Mouse (Mus musculus) Patski (cell line): ENCODE measurements around the gene Gdf1. TPM values are rescaled to one million over a fixed set of nuclear protein-coding genes. Genes with fewer than 3 reads are reported as not detected.

Experiments used
- ATAC-seq: fragments of 100-300 bp; one replicate; pipeline ENCODE4 v1.8.0; 2021
- CTCF ChIA-PET: fragments of 350-600 bp; sonication (Branson Sonifier 250); formaldehyde crosslinking; loops from one replicate; lab custom pipeline; 2022; ENCODE audit warnings: inconsistent platforms; lab: Charles Lee
- POLR2A ChIA-PET: fragments of 350-600 bp; sonication (Branson Sonifier 250); formaldehyde crosslinking; loops from one replicate; lab custom pipeline; 2022; ENCODE audit warnings: antibody characterized with exemption, inconsistent platforms; lab: Charles Lee
- DNase-seq: peaks from one replicate; pipeline ENCODE4 v3.0.0-alpha.2; 2011; ENCODE audit warnings: low read depth, low spot score
- H3K27me3 ChIP-seq: fragments of 371-371 bp; one replicate; pipeline ENCODE4 v1.5.1; 2021
- CTCF ChIP-seq: fragments of 100-300 bp; IDR thresholded peaks from one replicate; pipeline ENCODE4 v1.5.1; 2021
- in situ Hi-C: fragments of 300-500 bp; cut with MboI; formaldehyde crosslinking; loops from 3 replicates; pipeline ENCODE4 v1.11.1; 2018; ENCODE audit warnings: low pct_unique_long_range_greater_than_20kb, mixed read lengths
- polyA plus RNA-seq: library from polyadenylated mRNA; unstranded; gene quantifications from one replicate; pipeline ENCODE4 v1.2.3, GENCODE M21; 2021

The Gdf1 gene
- polyA plus RNA-seq = 1.1 TPM

DNA sequence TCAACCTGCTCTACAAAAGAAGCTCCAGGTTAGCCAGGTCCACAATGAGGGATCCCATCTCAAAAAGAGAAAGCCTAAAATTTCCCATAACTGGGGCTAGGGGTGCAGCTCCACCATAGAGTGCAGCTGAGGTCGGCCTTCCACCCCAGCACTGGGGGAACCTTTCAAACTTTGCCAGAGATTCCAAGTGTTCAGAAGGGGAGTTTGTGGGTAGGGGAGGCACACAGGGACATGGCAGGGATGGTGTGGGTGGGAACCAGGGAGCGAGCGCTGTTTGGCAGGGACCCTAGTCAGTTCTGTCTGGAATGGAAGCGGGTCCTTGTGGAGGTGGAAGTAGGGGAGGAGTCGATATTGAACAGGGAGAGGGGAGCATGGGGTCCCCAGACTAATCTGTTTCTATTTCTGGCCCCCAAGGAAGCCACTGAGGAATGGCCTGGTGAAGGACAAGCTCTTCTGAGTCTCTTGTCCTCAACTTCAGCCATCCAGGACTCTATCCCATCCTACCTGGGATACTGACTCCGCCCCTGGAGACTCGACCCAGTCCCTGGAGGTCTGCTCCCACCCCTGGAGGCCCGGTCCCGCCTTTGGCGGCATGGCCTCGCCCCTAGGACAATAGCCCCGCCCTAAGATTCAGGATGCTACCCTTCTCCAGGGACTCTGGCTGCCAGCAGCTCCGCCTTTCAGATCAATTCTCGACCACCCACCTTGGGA, at the start of gene Gdf1:
Gdf1 (plus strand) TSS at position 694 of the 711 bp plus-strand sequence.
- no peaks in the 10 kb centered on the region for H3K27me3 ChIP-seq
- no peak for ATAC-seq
- no peak for TF ChIP-seq CTCF
- DNase-seq = no peak
- in situ Hi-C loops = no loop called here
- ChIA-PET CTCF (no interaction called here), POLR2A (interaction anchor here (0.9 kb wide), 1 partner anchor 9 kb away, joined by 5 read pairs; no protein-coding TSS in a partner anchor)

DNA sequence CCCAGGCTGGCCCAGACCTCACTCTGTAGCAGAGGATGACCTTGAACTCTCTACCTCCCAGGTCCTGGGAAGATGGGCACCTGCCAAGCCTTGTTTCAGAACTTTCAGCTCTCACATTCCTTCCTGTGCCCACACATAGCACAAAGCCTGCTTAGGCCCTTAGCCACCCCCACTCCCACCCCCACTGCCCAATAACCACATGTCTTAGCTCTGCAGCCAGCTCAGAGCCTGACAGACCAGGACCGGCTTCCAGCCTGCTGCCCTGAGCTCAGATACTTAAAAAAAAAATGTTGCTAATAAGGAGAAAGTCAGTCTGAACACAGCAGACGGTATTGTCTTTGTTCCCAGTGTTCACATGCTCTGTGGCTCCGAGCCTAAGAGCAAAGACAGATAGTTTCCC, 48.6 kb upstream of the Gdf1 start:
- TF ChIP-seq CTCF = no peak
- ChIA-PET POLR2A (interaction anchor here (1.3 kb wide), 1 partner anchor 12 kb away, joined by 4 read pairs; no protein-coding TSS in a partner anchor), CTCF (interaction anchor here (0.8 to 1.3 kb wide), 3 partner anchors 9 to 40 kb away, joined by 3 to 6 read pairs (median 3); no protein-coding TSS in a partner anchor)
- DNase-seq (no peak), ATAC-seq (no peak)
- H3K27me3 ChIP-seq = no peaks in the 10 kb centered on the region
- in situ Hi-C loops = no loop called here

DNA sequence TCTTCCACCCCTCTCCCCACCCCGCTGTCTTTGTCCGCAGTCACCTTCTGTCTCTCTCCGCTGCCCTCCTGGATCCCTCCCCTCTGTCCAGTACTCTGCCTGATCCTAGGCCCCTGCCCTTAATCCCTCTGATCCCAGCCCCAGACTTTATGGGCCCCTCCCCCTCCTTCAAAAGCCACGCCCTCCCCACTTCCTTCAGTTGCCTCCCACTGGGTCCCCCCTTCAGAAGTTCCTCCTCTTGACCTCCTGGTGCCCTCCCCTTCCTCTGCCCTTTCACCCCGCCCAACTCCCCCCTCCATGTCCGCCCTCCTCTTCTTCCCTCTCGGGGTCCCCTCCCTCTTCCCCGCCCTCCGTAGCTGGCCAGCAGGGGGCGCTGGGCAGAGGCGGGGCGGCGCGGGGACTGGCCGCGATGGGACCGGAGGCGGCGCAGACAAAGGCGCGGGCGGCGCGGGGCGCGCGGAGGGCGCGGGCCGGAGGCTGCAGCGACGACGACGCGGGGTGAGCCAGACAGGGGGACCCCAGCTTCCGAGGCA, 46.9 kb upstream of the Gdf1 start, which contains the start of gene Homer3:
Homer3 (plus strand) TSS at position 225 of the 533 bp plus-strand sequence.
- DNase-seq (peak; percentile 31), ATAC-seq (peak; percentile 81)
- CTCF ChIA-PET = interaction anchor here (1.1 to 2.9 kb wide), 3 partner anchors 10 to 43 kb away, joined by 3 to 11 read pairs (median 6); no protein-coding TSS in a partner anchor
- no peaks in the 10 kb centered on the region for H3K27me3 ChIP-seq
- in situ Hi-C loops = no loop called here
- TF ChIP-seq CTCF = no peak
- POLR2A ChIA-PET = interaction anchor here (0.6 to 1.3 kb wide), 2 partner anchors 45 to 48 kb away, joined by 3 read pairs; partner anchors contain the start of gene Armc6

DNA sequence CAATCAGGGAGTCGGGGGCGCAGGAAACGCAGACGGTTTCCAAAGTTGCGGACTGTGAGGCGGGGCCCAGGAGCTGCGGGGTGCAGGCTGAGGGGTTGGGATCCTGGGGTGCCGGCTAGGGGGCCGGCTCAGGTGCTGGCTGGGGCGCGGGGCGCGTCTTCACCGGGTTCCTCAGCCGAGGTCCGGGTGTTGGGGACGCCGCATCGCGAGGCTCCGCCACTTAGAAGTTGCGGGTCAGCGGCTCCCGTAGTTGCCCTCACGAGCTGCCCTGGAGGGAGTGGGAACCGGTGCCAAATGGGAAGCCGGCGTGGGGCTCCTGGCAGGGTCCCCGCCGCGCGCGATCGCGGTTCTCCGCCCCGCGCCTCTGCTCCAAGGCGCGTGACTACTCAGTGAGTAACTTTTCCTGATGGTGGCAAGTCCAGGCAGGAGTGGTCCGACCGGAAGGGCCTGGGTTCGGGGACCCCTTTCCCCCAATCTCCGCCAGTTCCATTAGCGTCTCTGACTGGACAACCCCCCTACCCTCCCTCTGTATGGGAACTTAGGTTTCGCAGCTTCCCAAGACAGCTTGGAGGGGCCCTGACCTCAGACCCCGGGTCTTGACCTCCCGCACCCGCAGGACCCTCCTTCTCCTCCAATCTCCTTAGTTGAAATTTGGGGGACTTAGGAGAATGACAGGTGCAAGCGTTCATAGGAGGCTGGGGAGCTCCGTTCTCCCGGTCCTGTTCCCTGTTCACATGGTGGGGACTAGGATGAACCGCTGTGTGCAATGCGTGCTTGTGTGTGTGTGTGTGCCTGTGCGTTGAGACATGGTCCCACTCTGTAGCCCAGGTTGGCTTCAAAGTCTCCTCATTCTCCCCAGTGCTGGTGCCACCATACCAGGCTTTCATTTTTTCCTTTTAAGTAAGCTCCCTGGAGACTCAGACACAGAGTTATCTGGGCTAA, 46.2 kb upstream of the Gdf1 start:
- TF ChIP-seq CTCF = no peak
- no peak for DNase-seq
- ChIA-PET POLR2A (interaction anchor here (0.6 to 1.3 kb wide), 3 partner anchors 11 to 49 kb away, joined by 3 to 5 read pairs (median 3); partner anchors contain the start of gene Armc6), CTCF (interaction anchor here (1.1 to 2.9 kb wide), 4 partner anchors 11 to 44 kb away, joined by 3 to 11 read pairs (median 4); no protein-coding TSS in a partner anchor)
- in situ Hi-C loops = no loop called here
- peak; percentile 23 for ATAC-seq
- H3K27me3 ChIP-seq = no peaks in the 10 kb centered on the region

DNA sequence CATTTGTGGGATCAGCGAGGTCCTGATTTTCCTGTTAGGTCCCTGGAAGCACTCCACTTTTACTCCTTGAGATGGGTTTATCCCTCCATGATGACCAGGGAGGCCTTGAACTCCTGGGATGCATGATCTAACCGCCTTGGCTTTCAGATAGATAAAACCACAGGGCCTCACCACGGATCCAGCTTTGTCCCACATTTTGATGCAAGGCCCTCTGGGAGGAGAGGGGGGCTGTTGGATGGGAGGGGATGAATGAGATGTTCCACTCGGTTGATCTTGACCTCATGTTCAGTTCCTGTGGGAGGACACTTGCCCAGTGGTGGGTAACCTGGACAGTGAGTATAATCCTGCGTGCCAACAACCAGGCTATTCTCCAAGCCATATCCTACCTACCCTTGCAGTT, 45.2 kb upstream of the Gdf1 start:
- in situ Hi-C loops = no loop called here
- DNase-seq = no peak
- no peak for ATAC-seq
- H3K27me3 ChIP-seq = no peaks in the 10 kb centered on the region
- ChIA-PET CTCF (interaction anchor here (1.2 to 2.9 kb wide), 3 partner anchors 11 to 14 kb away, joined by 3 to 11 read pairs (median 6); no protein-coding TSS in a partner anchor), POLR2A (no interaction called here)
- TF ChIP-seq CTCF = no peak

DNA sequence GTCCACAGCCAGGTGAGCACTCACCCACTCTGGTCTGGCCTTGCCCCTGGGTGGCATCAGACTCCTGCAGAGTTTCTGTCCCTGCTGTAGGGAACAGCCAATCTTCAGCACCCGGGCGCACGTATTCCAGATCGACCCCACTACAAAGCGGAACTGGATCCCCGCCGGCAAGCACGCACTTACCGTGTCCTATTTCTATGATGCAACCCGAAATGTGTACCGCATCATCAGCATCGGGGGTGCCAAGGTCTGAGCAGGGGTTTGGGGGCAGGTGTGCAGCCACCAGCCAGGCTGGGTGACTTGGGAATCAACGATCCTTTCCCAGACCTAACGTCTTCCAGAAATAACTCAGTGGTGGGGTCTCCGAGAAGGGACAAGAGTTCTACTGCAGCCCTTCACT, 44.3 kb upstream of the Gdf1 start:
- DNase-seq (no peak), ATAC-seq (no peak)
- ChIA-PET POLR2A (interaction anchor here (0.6 kb wide), 1 partner anchor 199 kb away, joined by 3 read pairs; no protein-coding TSS in a partner anchor), CTCF (no interaction called here)
- in situ Hi-C loops = no loop called here
- no peaks in the 10 kb centered on the region for H3K27me3 ChIP-seq
- TF ChIP-seq CTCF = no peak

DNA sequence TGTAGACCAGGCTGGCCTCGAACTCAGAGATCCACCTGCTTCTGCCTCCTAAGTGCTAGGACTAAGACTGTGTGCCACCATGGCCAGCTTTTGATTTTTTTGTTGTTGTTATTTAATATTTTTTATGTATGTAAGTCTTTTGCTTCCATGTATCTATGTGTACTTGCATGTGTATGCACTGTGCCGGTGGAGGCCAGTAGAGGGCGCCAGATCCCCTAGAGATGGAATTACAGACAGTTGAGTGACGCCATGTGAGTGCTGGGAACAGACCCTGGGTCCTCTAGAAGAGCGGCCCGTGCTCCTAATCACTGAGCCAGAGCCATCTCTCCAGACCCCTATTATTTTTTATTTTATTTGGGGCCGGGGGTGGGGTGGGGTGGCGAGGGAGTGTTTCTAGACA, 42.9 kb upstream of the Gdf1 start:
- no peak for TF ChIP-seq CTCF
- H3K27me3 ChIP-seq = no peaks in the 10 kb centered on the region
- POLR2A ChIA-PET = no interaction called here
- DNase-seq (no peak), ATAC-seq (no peak)
- CTCF ChIA-PET = interaction anchor here (1.0 kb wide), 1 partner anchor 12 kb away, joined by 3 read pairs; no protein-coding TSS in a partner anchor
- in situ Hi-C loops = no loop called here

DNA sequence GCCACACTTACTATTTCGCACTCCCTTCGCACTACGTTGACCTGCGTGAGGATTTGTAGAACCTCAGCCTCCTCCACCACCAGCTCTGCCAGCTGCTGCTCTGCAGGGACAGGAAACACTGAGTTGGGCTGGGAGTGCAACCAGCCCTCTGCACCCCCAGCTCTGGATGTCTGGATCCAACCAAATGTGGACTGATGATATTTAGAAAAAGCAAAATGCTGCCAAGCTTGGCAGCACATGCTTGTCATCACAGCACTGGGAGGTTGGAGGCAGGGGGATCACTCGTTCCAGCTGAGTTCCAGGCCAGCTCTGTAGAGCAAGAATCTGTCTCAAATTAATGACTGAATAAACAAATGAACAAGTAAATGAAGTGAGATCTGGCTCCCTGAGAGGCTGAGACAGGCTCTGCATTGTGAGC, 35.6 kb upstream of the Gdf1 start:
- CTCF ChIA-PET = interaction anchor here (1.0 to 1.6 kb wide), 2 partner anchors 9 to 15 kb away, joined by 3 to 4 read pairs; no protein-coding TSS in a partner anchor
- POLR2A ChIA-PET = interaction anchor here (1.5 kb wide), 1 partner anchor 10 kb away, joined by 5 read pairs; no protein-coding TSS in a partner anchor
- H3K27me3 ChIP-seq = no peaks in the 10 kb centered on the region
- no peak for ATAC-seq
- no peak for TF ChIP-seq CTCF
- no peak for DNase-seq
- in situ Hi-C loops = no loop called here

DNA sequence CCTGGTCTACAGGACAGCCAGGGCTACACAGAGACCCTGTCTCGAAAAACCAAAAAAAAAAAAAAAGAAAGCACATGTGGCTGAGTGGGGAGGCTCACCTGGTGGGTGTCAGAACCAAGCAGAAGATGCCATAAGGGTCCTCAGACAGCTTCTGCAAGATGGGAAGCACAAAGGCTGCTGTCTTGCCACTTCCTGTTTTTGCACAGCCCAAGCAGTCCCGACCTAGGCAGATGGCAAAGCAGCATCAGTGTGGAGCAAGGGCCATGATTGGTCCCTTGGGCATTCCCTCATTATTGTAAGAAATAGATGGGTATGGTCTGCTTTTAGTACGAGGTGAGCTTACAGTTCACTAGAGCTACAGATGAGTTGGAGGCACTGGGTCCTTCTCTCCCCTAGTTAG, 28.7 kb upstream of the Gdf1 start:
- ChIA-PET CTCF (no interaction called here), POLR2A (no interaction called here)
- in situ Hi-C loops = no loop called here
- DNase-seq (no peak), ATAC-seq (no peak)
- TF ChIP-seq CTCF = no peak
- no peaks in the 10 kb centered on the region for H3K27me3 ChIP-seq
